Mouse (Mus musculus) layer of hippocampus, postnatal 25 days (tissue): Measurements from ENCODE around the gene Glt1d1. TPM values are rescaled to one million over a fixed set of nuclear protein-coding genes. Genes with fewer than 3 reads are reported as not detected.

Experiments
- DNase-seq, 2 experiments: peaks; one replicate each; pipeline ENCODE4 v3.0.0; 2022; ENCODE audit warnings: mixed read lengths in 2 of 2, low spot score in 1 of 2; ENCODE audit errors: extremely low spot score in 1 of 2
- total RNA-seq, 2 experiments: library from RNA; stranded (reverse); gene quantifications; 2 replicates each; pipeline ENCODE4 v1.2.3; 2021

Glt1d1 gene
- total RNA-seq, 2 experiments from 2014 or later: 21.3 to 23.0 TPM

DNA sequence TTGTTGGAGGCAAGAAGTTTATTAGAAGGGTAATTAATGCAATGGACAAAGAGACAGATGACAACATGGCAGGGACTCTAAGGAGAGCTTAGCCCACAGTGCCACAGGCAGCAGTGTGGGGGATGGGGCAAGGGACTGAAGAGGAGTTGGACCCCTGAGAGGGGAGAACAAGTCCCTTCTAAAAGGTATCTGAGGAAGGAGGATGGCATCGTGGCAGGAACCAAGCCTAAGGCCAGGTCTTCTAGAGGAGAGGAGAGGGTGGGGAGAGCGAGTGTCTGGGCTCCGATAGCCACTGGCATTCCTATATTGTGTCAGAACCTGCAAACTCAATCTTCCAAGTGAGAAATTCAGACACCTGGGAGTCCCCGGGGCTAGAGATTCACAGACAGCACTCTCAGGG is 126.5 kb downstream of the Glt1d1 start:
- no peak for DNase-seq

Other genes starting within 250 kb of the Glt1d1 start
- 10 to 100 TPM; 23.7 to 27.2 TPM for gene Slc15a4, start 635 bp downstream of the Glt1d1 start, total RNA-seq